Mouse (Mus musculus): ENCODE results near the gene Bckdha.

- TF ChIP-seq CTCF (IDR thresholded peaks at IDR 0.05; ENCODE audit: low read depth) (no peak), EP300 (IDR thresholded peaks at IDR 0.05; ENCODE audit: low read depth) (no peak)
Measured at GRCm38 (mm10) chr7:25666381-25666780, 7.6 kb upstream of the Bckdha start.

All from liver, embryonic 14.5 days (tissue).